Mouse (Mus musculus): Measurements from ENCODE around the gene Rasd2.

DNA sequence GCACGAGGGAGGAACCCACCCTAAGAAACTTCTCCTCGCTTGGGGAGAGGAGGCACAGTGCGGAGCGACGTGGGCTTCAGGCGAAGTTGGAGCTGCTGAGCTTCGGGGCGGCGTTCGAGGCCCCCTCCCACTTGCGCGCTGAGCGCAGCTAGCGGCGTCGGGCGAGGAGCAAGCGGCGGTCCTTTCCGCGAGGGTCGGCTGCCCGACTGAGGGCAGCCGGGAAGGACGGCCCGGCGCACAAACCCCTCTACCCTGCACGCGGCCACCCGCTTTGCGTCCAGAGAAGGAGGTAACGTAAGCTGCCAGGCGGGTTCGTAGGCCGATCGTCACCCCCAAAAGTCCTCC lies 465 bp upstream of the Rasd2 start:
- TF ChIP-seq GATA1 (IDR thresholded peaks at IDR 0.05; ENCODE audit: low read length): no peak
- no peak for TF ChIP-seq TAL1 (IDR thresholded peaks at IDR 0.05; ENCODE audit: low read length)
